Mouse (Mus musculus): Measurements from ENCODE around the gene Cdk5r2.
"Not testable (repeated sequence)": the region's sequence is repeated elsewhere in the genome, so short reads cannot be mapped to it uniquely, and the experiment has no call there.

Gene Cdk5r2

DNA sequence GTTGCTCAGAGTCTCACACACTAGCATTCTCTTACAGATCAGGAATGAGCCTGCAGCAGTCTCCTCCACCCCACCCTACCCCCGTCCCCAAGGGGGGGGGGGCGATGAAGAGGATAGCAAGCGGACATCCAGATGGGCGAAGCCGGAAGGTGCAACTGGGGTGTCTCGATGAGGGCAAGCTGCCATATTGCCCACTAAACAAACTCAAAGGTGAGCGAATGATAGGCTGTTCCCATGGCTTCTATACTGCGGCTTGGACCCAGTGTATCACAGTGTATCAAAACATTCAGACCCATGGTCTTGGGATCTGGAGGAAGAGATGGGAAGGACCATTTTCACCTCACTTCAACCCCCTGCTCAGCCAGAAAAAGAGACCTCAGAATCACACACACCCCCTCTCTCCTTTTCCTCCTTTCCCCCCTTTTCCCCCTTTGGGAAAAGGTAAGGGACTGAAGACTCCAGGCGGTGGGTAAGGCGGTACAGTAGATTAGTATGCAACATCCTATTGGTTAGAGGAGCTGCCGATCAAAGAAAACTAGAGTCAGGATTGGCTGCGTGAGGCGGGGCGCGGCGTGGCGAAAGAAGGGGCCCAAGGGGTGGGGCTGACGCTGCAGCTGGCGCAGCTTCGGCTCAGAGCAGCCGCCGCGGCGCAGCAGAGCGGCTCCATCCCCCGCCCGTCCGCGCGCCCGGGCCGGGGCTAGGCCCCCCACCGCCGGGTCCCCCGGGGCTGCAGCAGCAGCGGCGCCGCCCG is at the start of gene Cdk5r2:
Gene Cdk5r2, plus strand, starts transcription at position 629 of the 751 bp plus-strand sequence.
- peak; percentile 92 for DNase-seq

DNA sequence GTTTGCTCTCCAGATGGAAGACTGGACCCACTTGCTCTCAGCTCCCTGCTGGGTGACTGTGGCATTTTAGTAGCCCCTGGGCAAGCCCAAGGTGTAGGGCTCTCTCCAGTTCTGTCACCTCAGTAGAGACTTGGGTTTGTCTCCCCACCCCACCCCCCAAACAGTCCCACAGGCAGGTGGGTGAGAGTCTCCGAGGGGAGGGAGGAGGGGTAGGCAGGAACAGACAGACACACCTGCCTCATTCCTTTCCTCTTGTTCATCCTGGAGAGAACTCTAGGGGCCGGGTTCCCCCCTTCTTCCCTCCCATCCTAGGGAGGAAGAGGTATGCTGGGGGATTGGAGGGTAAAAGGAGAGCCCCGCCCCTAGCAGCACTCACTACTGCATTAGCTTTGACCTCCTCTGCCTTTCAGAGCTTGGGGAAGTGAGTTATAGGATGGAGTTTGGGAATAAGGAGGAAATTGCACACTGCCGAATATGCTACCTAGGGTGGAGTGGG is 49.3 kb upstream of the Cdk5r2 start:
- no peak for DNase-seq

DNA sequence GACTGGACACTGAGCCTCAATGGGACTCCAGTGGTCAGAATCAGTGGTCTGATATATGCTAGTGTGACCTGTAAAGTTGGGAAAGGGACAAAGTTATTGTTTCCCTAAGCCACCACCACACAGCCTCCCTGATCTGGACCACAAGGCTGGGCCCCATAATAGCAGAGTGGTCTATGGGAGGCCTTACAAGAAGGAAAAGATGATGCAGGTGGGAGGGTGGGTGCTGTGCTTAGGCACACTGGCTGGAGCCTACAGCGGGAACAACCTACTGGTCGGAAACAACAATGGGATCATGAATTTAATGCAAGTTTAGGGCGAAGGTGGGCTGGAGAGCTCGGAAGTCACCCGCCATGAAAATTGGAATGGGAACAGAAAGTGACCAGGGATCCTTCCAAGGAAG is 48.9 kb upstream of the Cdk5r2 start:
- no peak for DNase-seq

DNA sequence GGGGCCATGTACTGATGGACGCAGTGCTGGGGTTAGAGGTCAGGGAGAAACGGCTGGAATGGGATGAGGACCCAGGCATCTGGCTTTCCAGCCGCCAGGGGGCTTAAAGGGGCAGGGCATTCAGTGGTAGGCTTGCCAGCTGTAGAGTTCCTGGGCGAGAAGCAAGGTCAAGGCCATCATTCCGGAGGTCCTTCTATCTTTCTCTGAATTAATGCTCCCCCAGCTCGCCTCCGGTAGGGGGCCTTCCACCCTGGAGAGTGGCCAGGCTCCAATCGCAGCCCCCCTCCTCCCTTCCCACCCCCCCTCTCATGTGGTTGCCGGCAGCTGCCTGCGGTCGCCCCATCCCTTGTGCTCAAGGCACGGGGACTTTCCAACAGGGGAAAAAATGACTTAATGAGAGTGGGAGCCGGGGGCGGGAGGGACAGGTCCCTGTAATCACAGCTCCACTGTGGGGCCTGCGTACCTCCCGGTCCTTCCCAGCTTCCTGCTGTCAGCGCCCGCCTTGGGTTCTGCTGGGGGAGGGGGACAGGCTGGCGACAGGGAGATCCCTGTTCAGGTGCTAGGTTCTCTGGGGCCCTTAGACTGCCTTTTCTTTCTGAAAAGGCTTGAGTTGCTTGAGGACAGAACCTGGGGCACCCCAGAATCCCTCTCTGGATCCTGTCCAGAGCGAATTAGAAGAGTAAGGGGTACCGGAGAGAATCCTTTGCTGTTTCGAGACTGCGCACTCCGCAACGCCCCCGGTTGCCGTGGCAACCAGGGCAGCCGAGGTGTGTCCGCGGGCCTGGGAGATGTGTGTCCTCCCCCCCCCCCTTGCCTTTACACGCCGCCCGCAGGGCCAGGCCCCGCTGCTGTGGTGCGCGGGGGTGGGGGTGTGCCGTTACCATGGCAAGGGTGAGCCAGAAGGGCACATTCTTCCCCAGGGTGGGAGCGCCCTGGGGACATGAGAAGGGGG is 48.1 kb upstream of the Cdk5r2 start:
- DNase-seq = no peak

DNA sequence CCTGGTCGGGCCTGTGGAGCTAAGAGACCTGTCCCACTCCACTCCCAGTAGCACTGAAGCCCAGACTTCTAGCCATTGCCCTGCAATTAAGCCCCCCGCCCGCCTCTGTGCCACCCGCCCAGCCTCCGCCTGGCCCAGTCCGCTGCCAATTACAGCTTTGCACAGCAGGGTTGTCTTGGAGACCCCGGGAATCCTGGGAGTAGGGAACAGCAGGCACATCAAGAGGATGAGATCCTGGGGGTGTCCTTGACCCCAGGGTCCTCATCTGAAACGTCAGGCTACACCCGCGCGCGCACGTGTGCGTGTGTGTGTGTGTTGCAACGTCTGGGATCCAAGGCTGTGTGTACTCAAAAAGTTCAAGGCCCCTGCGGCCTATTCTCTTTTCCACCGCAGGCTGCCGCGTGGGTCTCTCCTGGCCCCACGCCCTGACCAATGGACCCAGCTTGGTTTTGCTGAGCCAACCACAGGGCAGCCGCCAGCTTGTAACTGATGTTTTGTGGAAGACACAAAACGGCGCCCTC is 47.1 kb upstream of the Cdk5r2 start:
- no peak for DNase-seq

DNA sequence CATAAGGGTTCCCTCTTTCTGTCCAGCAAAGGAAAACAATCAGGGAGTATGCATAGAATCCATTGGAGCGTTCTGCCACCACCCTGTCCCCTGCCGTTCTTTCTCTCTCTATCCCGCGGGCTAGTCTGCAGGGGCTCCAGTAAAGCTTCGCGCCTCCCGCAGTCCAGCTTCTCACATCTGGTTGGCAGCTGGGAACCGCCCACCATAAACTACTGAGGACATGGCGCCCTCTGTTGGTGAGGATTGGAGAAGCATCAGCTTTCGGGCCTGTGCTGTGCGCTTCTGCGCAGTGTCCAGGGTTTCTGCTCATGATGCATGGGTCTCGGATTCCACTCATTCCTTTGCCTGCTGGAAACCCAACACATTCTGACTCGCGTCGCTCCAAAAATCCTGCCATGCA is 46.7 kb upstream of the Cdk5r2 start:
- DNase-seq = peak; percentile 95

DNA sequence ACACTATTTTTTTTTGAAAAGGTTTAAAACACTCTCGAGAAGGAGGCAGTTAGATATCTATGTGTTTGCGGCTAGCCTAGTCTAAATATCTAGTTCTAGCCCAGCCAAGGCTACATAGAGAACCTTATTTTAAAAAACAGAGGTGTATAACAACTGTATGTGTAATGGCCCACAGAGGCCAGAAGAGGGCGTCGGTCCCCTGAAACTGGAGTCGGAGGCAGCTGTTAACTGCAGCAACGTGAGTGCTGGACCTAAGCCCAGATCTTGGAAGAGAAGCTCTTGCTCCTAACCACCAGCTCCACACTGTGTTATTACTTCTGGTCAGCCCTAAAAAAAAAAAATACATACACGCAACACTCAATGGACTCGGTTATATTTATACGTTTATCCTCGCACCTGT is 45.7 kb upstream of the Cdk5r2 start:
- no peak for DNase-seq

DNA sequence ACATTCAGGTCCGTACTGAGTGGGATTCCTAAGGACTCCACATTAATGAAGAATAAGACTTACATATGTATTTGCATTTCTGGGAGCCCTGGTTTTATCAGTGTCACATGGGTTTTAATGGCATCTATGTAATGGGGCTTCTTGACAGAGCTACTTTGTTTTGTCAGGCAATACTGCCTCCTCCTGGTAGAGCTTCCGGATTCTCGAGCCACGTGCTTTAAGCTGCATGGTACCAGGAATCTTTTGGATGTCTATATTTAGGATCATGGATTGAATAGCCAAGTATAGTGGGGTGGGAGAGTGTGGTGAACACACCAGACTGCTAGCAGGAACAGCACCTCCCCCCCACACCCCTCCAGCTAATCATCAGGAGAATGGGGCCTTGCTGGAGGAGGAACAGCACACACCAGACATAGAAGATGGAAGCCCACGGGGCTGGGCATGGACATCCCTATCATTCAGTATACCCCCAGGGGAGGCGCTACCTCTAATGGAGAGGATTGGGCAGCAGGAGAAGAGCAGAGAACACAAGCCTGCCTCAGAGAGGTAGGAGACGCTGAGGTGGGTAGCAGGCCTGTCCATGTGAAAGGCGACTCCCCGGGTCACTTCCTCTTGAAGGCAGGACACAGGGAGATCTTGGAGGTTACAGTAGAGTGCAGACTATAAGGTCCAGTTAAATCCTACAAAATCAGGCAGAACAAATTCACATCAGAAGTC is 39.6 kb upstream of the Cdk5r2 start:
- no peak for DNase-seq

DNA sequence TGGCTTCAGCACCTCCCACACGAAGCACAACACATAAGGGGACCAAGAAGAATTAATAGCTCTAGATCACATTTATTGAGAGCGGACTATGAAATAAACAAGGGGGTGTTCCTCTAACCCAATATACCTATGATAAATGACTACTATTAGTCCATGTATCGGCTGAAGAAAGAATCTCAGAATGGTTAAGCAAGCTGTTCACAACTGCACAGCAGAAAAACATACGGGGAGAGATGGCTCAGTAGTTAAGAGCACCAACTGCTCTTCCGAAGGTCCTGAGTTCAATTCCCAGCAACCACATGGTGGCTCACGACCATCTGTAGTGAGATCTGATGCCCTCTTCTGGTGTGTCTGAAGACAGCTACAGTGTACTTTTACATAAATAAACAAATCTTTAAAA is 38.8 kb upstream of the Cdk5r2 start:
- DNase-seq = not testable (repeated sequence)

DNA sequence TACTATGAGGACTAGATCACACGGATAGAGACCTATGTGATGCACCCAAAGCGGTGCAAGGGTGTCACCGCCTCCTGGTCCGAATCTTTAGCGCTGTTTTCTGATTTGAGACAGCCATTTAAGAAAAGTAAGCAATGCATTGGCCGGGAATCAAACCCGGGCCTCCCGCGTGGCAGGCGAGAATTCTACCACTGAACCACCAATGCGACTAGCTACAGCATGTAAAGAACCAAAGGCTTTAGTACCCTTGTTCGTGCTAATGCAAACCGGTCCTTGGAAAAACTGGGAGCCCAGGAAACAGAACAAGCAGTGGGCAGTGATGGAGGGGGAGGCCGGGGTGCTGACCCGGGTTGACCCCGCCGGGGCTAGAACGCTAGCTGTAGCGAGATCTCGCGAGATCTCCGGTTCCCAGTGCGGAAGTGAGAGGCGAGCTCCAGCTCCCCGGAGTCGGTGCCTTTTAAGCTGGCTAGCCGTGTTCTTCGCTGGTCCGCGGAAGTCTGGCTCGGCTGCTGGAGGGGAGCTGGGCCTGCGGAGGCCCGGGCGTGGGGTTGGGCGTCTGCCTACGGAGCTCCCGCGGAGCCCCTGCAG is 38.0 kb upstream of the Cdk5r2 start:
- DNase-seq = peak; percentile 95

DNA sequence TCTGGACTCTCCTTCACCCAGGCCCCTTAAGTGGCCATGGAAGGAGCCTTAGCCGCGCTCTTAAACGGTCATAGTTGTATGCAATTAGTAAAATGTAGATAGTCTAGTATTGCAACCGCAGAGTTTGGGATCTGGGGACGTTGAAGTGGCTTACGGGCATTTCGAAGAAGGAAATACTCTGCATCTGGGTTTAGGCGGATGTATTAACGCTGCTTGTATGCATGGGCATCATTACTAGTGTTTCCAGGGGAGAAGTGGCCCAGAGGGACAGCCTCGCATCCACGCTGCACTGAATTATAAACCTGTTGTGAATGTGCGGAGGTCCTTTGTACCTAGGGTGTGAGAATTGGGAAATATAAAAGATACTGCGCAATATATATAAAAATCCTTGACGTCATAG is 37.5 kb upstream of the Cdk5r2 start:
- DNase-seq = no peak

DNA sequence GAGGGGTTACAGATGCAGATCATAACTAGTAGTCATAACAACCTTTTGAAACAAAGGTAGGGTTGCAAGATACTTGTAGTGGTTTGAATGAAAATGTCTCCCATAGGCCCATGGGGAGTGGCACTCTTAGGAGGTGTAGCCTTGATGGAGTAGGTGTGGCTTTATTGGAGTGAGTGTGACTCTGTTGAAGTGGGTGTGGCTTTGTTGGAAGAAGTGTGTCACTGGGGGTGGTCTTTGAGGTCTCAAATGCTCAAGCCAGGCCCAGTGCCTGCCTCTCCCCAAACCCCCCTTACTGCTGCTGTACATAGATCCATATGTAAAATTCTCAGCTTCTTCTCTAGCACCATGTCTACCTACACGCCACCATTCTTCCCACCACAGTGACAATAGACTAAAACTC is 36.2 kb upstream of the Cdk5r2 start:
- DNase-seq = no peak

DNA sequence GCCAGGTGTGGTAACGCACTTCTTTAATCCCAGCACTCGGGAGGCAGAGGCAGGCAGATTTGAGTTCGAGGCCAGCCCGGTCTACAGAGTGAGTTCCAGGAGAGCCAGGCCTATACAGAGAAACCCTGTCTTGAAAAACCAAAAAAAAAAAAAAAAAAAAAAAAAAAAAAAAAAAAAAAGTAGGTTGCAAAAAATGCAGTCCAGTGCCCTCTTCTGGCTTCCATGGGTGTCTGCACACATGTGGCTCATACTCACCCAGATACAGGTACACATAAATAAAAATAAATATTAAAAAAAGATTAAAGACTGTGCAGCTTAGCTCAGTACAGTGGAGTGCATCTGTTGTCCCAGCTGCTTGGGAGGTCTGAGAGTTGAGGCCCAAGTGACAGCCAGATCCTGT is 31.1 kb upstream of the Cdk5r2 start:
- not testable (repeated sequence) for DNase-seq

DNA sequence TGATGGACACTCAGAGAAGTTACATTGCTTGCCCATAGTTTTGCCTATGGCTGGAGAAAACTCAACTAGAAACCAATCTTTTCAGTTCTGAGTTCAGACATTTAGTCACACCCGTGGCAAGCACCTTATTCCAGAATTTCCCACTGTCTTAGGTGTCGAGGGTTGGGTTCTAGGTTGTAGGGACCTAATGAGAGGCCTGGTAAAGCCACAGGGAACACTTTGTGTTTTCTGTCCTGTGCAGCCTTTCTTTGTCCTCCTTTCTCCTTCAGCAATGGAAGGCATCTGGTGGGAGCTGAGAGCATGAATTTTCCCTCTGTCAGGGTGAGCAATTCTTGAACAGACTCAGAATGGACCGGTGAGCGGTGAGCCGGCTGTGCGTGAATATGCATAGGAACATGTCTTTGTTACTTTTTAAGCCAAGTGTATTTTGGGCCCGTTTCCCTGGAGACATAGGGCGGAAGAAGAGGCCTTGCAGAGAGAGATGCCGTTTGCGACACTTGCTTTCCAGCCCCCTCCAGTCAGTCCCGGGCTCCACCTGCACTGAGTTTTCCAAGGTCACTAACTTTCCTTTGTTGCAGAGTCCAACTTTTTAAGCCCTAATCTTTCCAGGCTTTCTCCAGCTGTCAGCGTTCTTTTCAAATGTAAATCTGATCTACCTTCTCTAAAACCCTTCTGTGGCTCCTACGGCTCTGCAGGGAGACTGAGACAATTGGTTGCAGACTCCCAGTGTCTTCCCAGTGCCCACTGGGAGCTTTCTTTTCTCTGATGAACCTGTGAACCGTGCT is 30.0 kb upstream of the Cdk5r2 start:
- no peak for DNase-seq

DNA sequence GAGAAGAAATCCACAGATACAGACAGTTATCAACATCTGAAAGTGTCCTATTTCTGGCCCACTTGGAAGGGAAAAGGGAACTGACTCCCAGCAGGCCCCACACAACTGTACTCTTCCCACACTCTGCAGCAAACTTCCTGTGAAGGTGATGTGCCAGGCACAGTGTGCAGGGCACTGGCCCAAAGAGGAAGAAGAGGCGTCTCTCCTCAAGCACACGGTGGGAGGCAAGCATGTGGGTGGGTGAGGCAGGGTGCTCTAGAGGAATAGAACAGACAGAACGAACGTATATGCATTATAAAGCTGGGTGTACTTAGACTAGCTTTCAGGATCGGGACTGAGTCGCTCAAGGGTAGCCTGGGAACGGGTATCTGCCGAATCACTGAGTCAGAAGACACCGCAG is 24.7 kb upstream of the Cdk5r2 start:
- DNase-seq = no peak

DNA sequence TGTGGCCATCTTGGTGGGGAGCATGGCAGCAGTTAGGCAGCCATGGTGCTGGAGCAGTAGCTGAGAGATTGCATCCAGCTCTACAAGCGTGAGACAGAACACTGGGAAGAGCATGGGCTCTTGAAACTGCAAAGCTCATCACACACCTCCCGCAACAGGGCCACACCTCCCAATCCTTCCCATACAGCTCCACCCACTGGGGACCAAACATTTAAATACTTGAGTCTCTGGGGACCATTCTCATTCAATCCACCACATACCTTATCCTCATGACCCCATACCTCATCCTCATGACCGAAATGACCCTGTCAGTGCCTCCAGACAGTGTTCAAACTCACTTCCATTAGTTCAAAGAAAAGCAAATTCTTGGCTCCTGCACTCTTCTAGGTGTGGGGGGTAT is 21.5 kb upstream of the Cdk5r2 start:
- no peak for DNase-seq

DNA sequence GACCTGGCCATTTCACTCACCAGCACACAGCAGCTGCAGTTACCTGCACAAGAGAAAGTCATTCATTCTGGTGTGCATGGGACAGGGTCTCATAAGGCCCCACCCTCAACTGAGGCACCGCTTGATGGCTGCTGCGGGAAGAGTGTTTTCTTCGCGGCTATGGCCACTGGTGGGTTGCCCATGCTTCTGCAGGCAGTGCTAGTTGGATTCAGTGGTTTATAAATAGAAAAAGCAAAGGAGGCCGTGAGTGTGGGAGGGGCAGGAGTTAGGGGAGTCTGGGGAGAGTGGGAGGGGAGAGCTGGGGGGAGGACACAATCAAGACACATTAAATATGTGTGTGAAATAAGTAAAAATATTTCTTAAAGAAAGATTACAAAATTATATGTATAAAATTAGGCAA is 11.6 kb upstream of the Cdk5r2 start:
- DNase-seq = no peak

DNA sequence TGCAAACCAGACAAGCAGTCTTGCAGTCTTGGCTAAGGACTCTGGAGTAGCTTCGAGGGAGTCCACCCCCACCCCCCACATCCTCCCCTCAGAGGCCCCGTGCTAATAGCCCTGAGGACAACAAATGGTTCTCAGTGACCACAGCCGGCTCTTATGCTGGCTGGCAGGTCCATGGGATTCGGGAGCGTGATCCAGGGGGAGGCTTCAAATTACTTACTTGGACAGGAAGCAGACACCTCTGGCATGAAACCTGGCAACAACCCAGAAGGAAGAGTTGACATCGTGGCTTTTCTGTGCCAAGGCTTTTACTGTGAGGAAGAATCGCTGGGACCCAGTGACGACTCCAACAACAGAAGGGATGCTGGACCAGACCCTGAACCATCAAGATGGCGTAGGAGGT is 8.4 kb upstream of the Cdk5r2 start:
- DNase-seq = no peak

DNA sequence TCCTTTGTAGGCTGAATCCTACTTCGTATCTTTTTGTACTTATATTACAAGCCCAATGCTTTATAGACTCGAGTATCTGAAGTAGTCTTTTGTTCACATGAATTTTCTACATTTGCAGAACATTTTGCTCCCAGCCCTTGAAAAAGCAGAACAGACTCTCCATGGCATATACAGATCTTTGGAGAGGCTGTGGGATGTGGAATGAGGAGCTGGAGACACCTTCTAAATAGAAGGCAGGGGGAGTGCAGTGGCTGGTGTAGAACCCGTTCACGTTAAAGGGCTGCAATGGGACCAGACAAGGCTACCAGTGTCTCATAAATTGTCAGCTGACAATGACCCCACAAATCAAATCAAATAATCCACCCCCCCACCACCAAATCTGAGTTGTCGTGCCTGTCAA is 5.8 kb upstream of the Cdk5r2 start:
- DNase-seq = no peak

DNA sequence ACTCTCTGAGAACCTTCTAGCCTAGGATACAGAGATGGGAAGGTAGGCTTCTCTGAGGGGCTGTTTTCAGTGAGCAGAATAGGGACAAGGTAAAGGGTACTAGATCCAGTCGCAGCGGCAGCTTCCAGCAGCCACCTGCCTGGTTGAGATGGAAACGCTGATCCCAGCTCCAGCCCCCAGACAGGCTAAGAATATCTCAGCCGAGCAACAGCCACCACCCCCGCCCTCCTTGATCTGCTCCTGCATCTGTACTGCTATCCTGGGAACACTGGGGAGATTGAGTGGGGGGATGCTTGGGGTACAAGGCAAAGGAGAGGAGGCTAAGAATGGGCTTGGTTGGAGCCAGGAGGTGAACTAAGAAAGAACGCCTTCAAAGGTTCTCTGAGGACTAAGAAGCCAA is 4.5 kb upstream of the Cdk5r2 start:
- no peak for DNase-seq

DNA sequence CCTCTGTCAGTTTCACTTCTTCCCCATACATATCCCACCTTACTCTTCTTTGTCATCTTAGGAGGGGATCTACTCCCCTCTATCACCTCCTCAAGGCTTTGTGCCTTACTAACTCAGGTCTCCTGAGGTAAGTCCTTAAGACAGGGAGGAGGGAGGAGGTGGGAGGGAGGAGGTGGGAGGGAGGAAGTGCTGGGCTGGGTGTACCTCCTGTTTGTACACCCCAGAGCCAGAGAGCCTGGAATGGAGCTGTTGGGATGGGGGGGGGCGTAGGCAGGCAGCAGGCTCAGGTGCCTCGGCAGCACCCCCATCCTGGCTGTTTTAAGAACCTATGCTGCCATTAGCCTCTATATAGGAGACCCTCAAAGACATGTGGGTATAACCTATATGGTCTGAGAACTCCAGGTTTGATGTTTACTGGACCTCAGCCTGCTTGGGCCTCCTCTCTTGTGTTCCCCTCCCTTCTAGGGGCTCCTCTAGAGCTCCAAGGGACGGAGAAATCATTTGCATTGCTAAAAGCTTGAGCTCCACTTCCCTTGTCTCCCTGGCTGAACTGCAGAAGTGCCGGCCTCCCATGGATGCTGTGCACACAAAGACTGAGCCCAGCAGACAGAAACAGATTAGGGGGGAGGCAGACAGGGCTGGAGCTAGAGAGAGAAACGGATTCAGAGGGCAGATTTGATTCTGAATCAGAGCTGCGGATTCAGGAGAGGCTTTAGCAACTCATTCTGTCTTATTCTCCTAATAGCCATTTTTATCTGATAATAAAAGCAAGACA is 3.5 kb upstream of the Cdk5r2 start:
- no peak for DNase-seq

All from lung, postnatal 36 days (tissue).